Mouse (Mus musculus) spleen, embryonic (tissue): ENCODE results near the gene Met.

ENCODE experiments used
- CTCF ChIA-PET: fragments of 350-600 bp; sonication (Branson Sonifier 250); formaldehyde crosslinking; loops from one replicate; lab custom pipeline; 2022; lab: Charles Lee

The Met gene

GRCm38 (mm10) chr6:17463434-17464280 is at the start of gene Met:
Gene Met, plus strand, starts transcription at chr6:17463800.
- CTCF ChIA-PET: no interaction called here

- CTCF ChIA-PET: no interaction called here
These were observed 45.4 kb upstream of the Met start for GRCm38 (mm10) chr6:17418226-17418625.

GRCm38 (mm10) chr6:17422432-17422831 is 41.2 kb upstream of the Met start:
- CTCF ChIA-PET: interaction anchor here (0.5 kb wide), 1 partner anchor 1366 kb away, joined by 3 read pairs; no protein-coding TSS in a partner anchor

GRCm38 (mm10) chr6:17429041-17429440 is 34.6 kb upstream of the Met start:
- CTCF ChIA-PET: no interaction called here

GRCm38 (mm10) chr6:17429611-17430010 is 34.0 kb upstream of the Met start:
- CTCF ChIA-PET: no interaction called here

GRCm38 (mm10) chr6:17443311-17443710 is 20.3 kb upstream of the Met start:
- CTCF ChIA-PET: no interaction called here

GRCm38 (mm10) chr6:17451305-17451704 is 12.3 kb upstream of the Met start:
- CTCF ChIA-PET: no interaction called here

- CTCF ChIA-PET: no interaction called here
These were observed 8.5 kb upstream of the Met start for GRCm38 (mm10) chr6:17455116-17455515.

- CTCF ChIA-PET: no interaction called here
These were observed 4.0 kb upstream of the Met start for GRCm38 (mm10) chr6:17459561-17459960.

- CTCF ChIA-PET: no interaction called here
These were observed 2.2 kb upstream of the Met start for GRCm38 (mm10) chr6:17461435-17461834.

- CTCF ChIA-PET: no interaction called here
These were observed 853 bp downstream of the Met start for GRCm38 (mm10) chr6:17464281-17465025.

GRCm38 (mm10) chr6:17466526-17466925 is 2.9 kb downstream of the Met start:
- CTCF ChIA-PET: no interaction called here

- CTCF ChIA-PET: no interaction called here
These were observed 5.4 kb downstream of the Met start for GRCm38 (mm10) chr6:17468993-17469392.

GRCm38 (mm10) chr6:17473128-17473527 is 9.5 kb downstream of the Met start:
- CTCF ChIA-PET: no interaction called here

- CTCF ChIA-PET: no interaction called here
These were observed 14.2 kb downstream of the Met start for GRCm38 (mm10) chr6:17477823-17478222.

- CTCF ChIA-PET: no interaction called here
These were observed 14.7 kb downstream of the Met start for GRCm38 (mm10) chr6:17478252-17478651.

GRCm38 (mm10) chr6:17478838-17479570 is 15.4 kb downstream of the Met start:
- CTCF ChIA-PET: no interaction called here

- CTCF ChIA-PET: no interaction called here
These were observed 17.5 kb downstream of the Met start for GRCm38 (mm10) chr6:17481068-17481467.

GRCm38 (mm10) chr6:17485244-17485643 is 21.6 kb downstream of the Met start:
- CTCF ChIA-PET: no interaction called here

GRCm38 (mm10) chr6:17485782-17486181 is 22.2 kb downstream of the Met start:
- CTCF ChIA-PET: no interaction called here

- CTCF ChIA-PET: no interaction called here
These were observed 24.8 kb downstream of the Met start for GRCm38 (mm10) chr6:17488291-17488817.

- CTCF ChIA-PET: no interaction called here
These were observed 27.2 kb downstream of the Met start for GRCm38 (mm10) chr6:17490786-17491185.
